Mouse (Mus musculus) midbrain, embryonic 16.5 days (tissue): ENCODE measurements at regions not wholly inside any gene's neighbourhood (a gene's known extent, or its start where the extent isn't known, plus 50 kb on each side); places are given as distances from the start of the nearest gene placed in this dataset.

Experiments
- ATAC-seq: fragments of 200-750 bp; cut with Nextera tagmentation; 2 replicates; pipeline ENCODE4 v1.8.0; 2017; ENCODE audit warnings: moderate TSS enrichment
- H3K27ac ChIP-seq: fragments of 300-500 bp; sonication (generic); 2 replicates; pipeline ENCODE4 v1.5.1; 2014; ENCODE audit warnings: mild to moderate bottlenecking, low read length, mixed read lengths
- H3K27me3 ChIP-seq: fragments of 300-500 bp; sonication (generic); 2 replicates; pipeline ENCODE4 v1.6.1; 2014; ENCODE audit warnings: low read depth, low read length, mixed read lengths; ENCODE audit not compliant: control insufficient read depth, insufficient read depth
- H3K36me3 ChIP-seq: fragments of 300-500 bp; sonication (generic); 2 replicates; pipeline ENCODE4 v1.6.1; 2014; ENCODE audit warnings: mild to moderate bottlenecking, low read length, moderate library complexity, mixed read lengths; ENCODE audit not compliant: control insufficient read depth, insufficient read depth
- H3K4me1 ChIP-seq: fragments of 300-500 bp; sonication (generic); 2 replicates; pipeline ENCODE4 v1.6.1; 2014; ENCODE audit warnings: mild to moderate bottlenecking, low read length, mixed read lengths; ENCODE audit not compliant: control insufficient read depth, insufficient read depth
- H3K4me2 ChIP-seq: fragments of 300-500 bp; sonication (generic); 2 replicates; pipeline ENCODE4 v1.6.1; 2014; ENCODE audit warnings: mild to moderate bottlenecking, low read length, mixed read lengths
- H3K4me3 ChIP-seq: fragments of 300-500 bp; sonication (generic); 2 replicates; pipeline ENCODE4 v1.5.1; 2014; ENCODE audit warnings: low read depth, mild to moderate bottlenecking, low read length, moderate library complexity, mixed read lengths
- H3K9ac ChIP-seq: fragments of 300-500 bp; sonication (generic); 2 replicates; pipeline ENCODE4 v1.6.1; 2014; ENCODE audit warnings: low read depth, low read length, mixed read lengths
- H3K9me3 ChIP-seq: fragments of 300-500 bp; sonication (generic); replicated peaks from 2 replicates; pipeline ENCODE4 v1.6.1; 2014; ENCODE audit warnings: mild to moderate bottlenecking, low read length, mixed read lengths; ENCODE audit not compliant: control insufficient read depth, poor library complexity, severe bottlenecking
- WGBS: fragments of 180-500 bp; shearing (Covaris S2); extraction: QIAGEN DNeasy Blood & Tissue Kit; methylation state at CpG from one replicate; pipeline ENCODE4 v1.1.7; 2014; 5-methylcytosine and 5-hydroxymethylcytosine counted together

DNA sequence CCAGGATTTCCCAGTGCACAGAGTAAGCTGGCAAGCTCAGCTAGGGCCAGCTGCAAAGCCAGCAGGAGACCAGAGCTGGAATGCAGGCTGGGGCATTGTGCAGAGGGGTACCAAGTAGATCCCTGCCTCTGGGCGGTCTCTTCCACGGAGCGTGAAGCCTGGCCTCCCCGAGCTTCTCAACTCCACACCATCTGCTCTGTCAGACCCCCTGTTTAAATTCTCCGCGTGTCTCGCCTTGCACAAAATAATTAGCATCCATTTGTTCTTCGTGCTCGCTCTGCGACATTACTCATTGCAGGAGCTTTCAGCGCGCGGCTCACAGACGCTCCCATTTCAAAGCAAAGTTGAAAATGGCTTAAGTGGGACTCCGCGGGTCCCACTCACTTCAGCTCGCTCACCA, 209.3 kb upstream of the Nlrp1b start:
- Histone ChIP-seq H3K36me3 (no peaks in the 10 kb centered on the region), H3K4me1 (peaks cover 27% of the 10 kb centered on the region), H3K4me2 (peak overlapping the region; percentile 45), H3K4me3 (0 out of 2 replicates have a peak overlapping the region, but pooled peaks have one; percentile 15), H3K9ac (peak overlapping the region; percentile 13; the same call in 1 of the 2 replicates), H3K27me3 (no peaks in the 10 kb centered on the region; the same call in 1 of the 2 replicates), H3K9me3 (no peaks in the 10 kb centered on the region), H3K27ac (0 out of 2 replicates have a peak overlapping the region, but pooled peaks have one; percentile 47)
- peak; percentile 76 for ATAC-seq
- 2% methylated on average over 17 of the region's 17 CpGs for WGBS

DNA sequence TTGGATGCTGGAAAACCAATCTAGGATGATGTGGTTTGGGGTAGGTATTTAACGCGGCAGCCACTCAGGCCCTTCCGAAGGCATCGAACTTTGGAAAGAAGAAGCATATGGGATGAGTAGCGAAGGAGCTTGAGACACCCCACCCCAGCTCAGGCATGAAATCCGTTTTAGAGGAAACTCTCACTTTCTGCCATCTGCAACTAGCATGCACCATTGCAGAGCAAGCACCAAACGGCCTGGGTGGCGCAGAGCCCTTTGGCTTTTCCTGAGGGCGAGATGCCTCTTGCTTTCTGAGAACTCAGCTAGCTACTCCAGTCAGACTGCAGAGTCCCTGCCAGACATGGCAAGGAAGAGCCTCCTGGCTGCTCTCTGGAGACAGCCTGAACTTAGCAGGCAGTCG, 209.9 kb upstream of the Nlrp1b start:
- Histone ChIP-seq H3K4me1 (peaks cover 23% of the 10 kb centered on the region), H3K27ac (no peak overlapping the region), H3K9me3 (no peaks in the 10 kb centered on the region), H3K36me3 (no peaks in the 10 kb centered on the region), H3K9ac (no peak overlapping the region), H3K4me3 (no peak overlapping the region), H3K4me2 (peak overlapping the region; percentile 45), H3K27me3 (no peaks in the 10 kb centered on the region; the same call in 1 of the 2 replicates)
- WGBS: 40% methylated on average over 10 of the region's 10 CpGs
- no peak for ATAC-seq

DNA sequence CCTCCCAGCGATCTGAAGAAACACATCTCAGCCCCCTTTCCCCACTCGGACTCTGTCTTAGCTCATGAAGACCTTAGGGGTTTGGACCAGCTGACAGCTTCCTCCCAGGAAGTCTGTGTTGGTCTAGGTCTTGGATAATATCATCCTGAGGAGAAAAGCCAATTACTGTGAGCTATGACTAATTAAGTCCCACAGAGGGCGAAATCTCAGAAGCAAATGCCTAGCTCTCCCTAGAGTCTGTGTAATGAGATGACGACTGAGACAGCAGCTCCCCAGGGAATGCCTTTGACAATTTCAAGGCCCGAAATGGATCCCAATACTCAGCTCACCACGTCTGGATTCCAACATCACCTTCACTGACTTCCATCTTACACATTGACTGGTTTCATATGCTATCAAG, 213.5 kb upstream of the Nlrp1b start:
- no peaks in the 10 kb centered on the region for H3K36me3 ChIP-seq
- H3K9ac ChIP-seq: no peak overlapping the region
- H3K9me3 ChIP-seq: no peaks in the 10 kb centered on the region
- 45% methylated on average over 6 of the region's 6 CpGs for WGBS
- peaks cover 15% of the 10 kb centered on the region for H3K4me1 ChIP-seq
- H3K27ac ChIP-seq: no peak overlapping the region
- no peak for ATAC-seq
- no peak overlapping the region for H3K4me2 ChIP-seq
- no peaks in the 10 kb centered on the region for H3K27me3 ChIP-seq
- H3K4me3 ChIP-seq: no peak overlapping the region

DNA sequence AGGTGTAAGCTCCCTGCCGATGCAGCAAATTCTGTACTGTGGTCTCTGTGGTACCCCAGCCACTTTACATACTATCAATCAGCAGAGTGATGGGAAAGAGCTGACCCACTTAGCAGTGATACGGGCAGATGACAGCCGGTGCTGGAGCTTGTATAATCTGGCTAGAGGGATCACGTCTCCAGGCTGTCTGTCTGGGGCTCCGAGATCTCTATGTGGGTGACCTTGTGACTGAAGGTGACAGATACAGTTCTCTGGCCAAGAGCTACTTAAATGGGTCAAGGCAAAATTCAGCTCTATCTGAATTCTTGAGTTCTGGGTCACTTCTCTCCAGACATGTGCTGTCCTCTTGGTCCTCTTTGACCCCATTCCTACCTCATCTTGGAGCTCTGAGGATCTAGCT, 216.1 kb upstream of the Nlrp1b start:
- Histone ChIP-seq H3K9me3 (no peaks in the 10 kb centered on the region), H3K4me2 (no peak overlapping the region), H3K4me3 (no peak overlapping the region), H3K27ac (no peak overlapping the region), H3K36me3 (no peaks in the 10 kb centered on the region), H3K4me1 (peaks cover 3% of the 10 kb centered on the region; the same call in 1 of the 2 replicates), H3K27me3 (no peaks in the 10 kb centered on the region), H3K9ac (no peak overlapping the region)
- no peak for ATAC-seq
- WGBS: 67% methylated on average over 5 of the region's 5 CpGs

DNA sequence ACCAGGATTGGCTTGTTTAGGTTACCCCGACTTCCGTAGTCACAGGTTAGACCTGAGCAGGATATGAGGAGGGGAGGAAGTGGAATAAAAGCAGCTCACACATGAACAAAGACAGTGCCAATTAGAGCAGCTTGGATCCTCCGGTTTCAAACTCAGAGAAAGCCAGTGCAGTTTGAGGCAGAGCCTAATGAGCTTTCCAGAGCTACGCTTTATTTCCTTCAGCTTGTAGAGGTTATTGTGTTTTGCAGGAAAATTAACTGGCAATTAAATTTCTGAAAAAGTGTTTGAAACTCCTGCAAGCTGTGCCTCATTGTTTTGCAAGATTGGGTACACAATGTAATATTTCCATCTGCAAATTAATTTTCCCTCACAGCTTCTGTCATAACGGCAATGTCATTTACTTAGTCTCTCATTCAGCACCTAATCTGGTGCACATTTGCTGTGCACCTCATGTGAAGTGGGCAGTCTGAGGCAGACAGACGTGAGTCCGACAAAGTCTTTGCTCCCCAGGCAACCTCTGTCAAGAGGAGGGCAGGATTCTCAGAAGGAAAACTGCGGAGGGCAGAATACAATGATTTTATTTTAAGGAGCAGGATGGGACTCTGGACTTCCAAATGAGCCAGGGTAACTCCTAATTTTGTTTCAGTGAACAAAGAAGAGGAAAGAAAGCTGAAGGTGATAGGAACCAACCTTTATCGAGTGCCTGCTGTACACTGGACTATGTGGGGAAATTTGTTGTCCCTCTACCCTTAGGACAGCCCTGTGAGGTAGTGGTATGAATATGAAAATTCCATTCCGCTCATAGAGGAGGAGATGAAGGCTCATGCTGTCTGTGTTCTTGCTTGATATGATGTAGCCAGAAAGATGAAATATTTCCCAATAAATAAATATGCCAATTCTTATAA, 217.6 kb upstream of the Nlrp1b start:
- Histone ChIP-seq H3K27ac (no peak overlapping the region), H3K4me2 (no peak overlapping the region), H3K27me3 (no peaks in the 10 kb centered on the region), H3K4me3 (no peak overlapping the region), H3K9me3 (no peaks in the 10 kb centered on the region), H3K4me1 (peaks cover 3% of the 10 kb centered on the region; the same call in 1 of the 2 replicates), H3K36me3 (no peaks in the 10 kb centered on the region), H3K9ac (no peak overlapping the region)
- WGBS: 45% methylated on average over 10 of the region's 10 CpGs
- ATAC-seq: no peak

DNA sequence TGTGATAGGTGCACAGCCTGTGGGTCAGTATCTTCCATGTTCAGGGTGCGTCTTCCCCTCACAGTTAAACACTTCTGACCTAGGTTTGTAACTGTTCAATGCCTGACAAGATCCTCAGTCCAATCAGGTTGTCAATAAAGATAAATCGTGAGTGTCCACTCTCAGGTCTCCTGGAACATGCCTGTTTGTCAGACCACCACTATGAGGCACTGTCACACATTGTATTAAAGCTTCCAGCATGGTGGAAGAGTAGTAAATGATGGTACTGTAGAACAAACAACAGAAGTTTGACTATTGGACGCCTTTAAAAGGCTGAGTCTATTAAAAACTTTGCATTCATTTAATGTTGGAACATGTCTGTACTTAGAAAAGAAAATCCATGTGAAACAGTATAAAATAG, 249.6 kb upstream of the Nlrp1b start:
- Histone ChIP-seq H3K27me3 (no peaks in the 10 kb centered on the region), H3K4me3 (no peak overlapping the region), H3K27ac (no peak overlapping the region), H3K4me2 (no peak overlapping the region), H3K9me3 (no peaks in the 10 kb centered on the region), H3K9ac (no peak overlapping the region), H3K4me1 (peaks cover 2% of the 10 kb centered on the region), H3K36me3 (no peaks in the 10 kb centered on the region)
- no peak for ATAC-seq
- WGBS: 84% methylated on average over 3 of the region's 3 CpGs

DNA sequence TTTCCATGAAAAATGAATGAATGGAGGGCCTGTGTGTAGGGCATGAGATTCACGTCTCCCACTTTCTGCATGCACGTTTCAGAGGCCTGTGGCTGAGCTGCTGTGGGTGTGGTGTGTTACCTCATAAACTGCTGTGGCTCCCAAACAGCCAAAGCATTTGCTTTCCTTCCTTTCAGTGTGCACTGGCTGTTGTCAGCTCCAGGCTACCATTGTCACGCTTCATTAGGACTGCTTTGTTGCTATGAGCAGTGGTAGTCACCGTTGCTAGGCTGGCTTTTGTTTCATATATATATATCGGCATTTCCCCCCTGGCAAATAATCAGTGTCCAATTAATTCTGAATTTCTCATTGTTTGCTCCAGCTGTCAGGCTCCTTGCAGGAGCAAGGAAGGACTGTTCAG, 251.9 kb upstream of the Wscd1 start:
- no peak overlapping the region for H3K4me2 ChIP-seq
- no peaks in the 10 kb centered on the region for H3K36me3 ChIP-seq
- no peaks in the 10 kb centered on the region for H3K27me3 ChIP-seq
- H3K9ac ChIP-seq: no peak overlapping the region
- 14% methylated on average over 5 of the region's 5 CpGs for WGBS
- ATAC-seq: peak; percentile 76
- peaks cover 13% of the 10 kb centered on the region for H3K4me1 ChIP-seq
- H3K4me3 ChIP-seq: no peak overlapping the region
- H3K27ac ChIP-seq: peak overlapping the region; percentile 56
- no peaks in the 10 kb centered on the region for H3K9me3 ChIP-seq

DNA sequence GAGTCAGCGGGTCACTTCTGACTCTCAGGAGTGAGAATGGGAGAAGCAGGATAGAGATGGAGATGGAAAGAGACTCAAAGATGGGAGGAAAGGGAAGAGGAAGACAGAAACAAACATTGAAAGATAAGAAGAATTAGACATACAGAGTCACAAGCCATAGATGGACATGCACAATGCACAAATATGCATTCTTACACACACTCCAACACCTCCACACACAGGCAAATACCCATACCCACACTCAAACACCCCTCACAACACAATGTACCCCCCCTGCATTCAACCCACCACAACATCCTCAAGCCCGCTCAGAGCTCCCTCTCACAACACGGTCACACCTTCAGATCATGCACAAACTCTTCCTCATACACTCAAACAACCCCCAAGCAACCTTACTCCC, 251.4 kb upstream of the Wscd1 start:
- Histone ChIP-seq H3K4me2 (no peak overlapping the region), H3K36me3 (no peaks in the 10 kb centered on the region), H3K27me3 (no peaks in the 10 kb centered on the region), H3K9me3 (no peaks in the 10 kb centered on the region), H3K9ac (no peak overlapping the region), H3K4me3 (no peak overlapping the region), H3K27ac (no peak overlapping the region; the same call in 1 of the 2 replicates), H3K4me1 (peaks cover 13% of the 10 kb centered on the region)
- 58% methylated on average over 3 of the region's 3 CpGs for WGBS
- ATAC-seq: no peak

GRCm38 (mm10) chr11:71502156-71502555, 247.6 kb upstream of the Wscd1 start:
- ATAC-seq: no peak
- no peaks in the 10 kb centered on the region for H3K27me3 ChIP-seq
- no peak overlapping the region for H3K27ac ChIP-seq
- 70% methylated on average over 3 of the region's 3 CpGs for WGBS
- H3K4me3 ChIP-seq: no peak overlapping the region
- H3K4me2 ChIP-seq: no peak overlapping the region
- H3K9ac ChIP-seq: no peak overlapping the region
- H3K9me3 ChIP-seq: no peaks in the 10 kb centered on the region
- H3K36me3 ChIP-seq: no peaks in the 10 kb centered on the region
- H3K4me1 ChIP-seq: peaks cover 5% of the 10 kb centered on the region
